Mouse (Mus musculus): ENCODE data around the gene Apoh.

DNA sequence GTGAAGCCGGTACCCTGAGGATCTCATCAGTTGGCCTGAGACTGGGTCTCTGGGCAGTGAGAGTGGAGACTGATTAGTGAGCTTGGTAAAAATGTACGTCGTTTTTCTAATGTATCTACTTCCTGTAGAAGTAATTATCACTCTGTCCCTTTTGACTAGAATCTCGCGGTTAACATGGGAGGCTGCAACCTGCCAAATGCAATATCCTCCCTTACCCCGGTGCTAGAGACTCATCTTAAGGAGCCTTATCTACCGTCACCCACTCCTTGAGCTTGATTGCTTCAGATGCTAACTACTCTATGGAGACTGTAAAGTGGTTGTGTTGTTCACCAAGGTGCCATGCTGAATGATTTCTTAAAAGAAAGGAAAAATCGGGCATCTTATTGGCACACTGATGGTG lies 1.4 kb upstream of the Apoh start:
- no peak for TF ChIP-seq USF1 (IDR thresholded peaks at IDR 0.05; ENCODE audit: low read depth)
- no peak for TF ChIP-seq CTCF (IDR thresholded peaks at IDR 0.05; ENCODE audit: control insufficient read depth, insufficient read depth, insufficient read length)
